In the genomic region with DNA sequence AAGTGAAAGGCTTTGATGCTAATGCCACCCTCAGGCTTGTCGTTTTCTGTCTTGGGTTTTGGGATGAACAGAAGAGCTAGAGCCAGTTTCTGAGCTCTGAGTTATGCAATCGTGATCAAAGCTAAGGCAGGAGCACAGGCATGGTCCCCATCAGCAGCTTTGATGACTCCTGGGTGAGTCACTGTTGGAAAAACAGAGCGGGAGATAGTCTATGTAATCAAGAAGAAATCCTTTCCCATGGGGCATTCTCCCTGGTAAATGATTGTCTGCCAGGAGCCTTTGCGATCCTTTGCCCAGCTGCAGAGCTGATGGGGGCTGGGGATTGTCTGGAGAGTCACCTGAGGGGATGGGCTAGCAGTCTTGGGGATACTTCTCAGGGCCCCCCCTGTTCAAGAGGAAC, we compare ENCODE assay signal across 10 mouse cellular contexts. TPM values are rescaled to one million over a fixed set of nuclear protein-coding genes. Genes with fewer than 3 reads are reported as not detected.
DNase-seq lines count a peak whose midpoint lies in the region; ATAC-seq and TF ChIP-seq lines count a peak whose summit lies in the region.
"Had no signal": no experiment of that assay in that cellular context is flagged by ENCODE, and none has a peak within 500 bp of the region (broad histone marks: within the 10 kb centered on the region; RNA-seq: fewer than 3 reads in every experiment).

No protein-coding gene starts in this region.

- H3K9ac ChIP-seq in kidney, postnatal 0 days (ENCODE audit: low read depth, low read length), result no peak overlapping the region
- no peak overlapping the region for H3K9ac ChIP-seq in forebrain, embryonic 13.5 days

- no peaks in the 10 kb centered on the region for H3K9me3 ChIP-seq in kidney, postnatal 0 days (replicated peaks; ENCODE audit: low read length)
- no peaks in the 10 kb centered on the region for H3K9me3 ChIP-seq in forebrain, embryonic 13.5 days (replicated peaks)

- no peak for DNase-seq in gastrocnemius, adult 2 months
- DNase-seq in gastrocnemius, postnatal 36 days, result no peak
- peak; percentile 80 for DNase-seq in right cerebral cortex, adult 18-20 months
- no peak for DNase-seq in right cerebral cortex, postnatal 25 days
- peak; percentile 27 for DNase-seq in kidney, postnatal 0 days (ENCODE audit: low spot score)
- no peak for DNase-seq in ovary, postnatal 14 days (ENCODE audit: low spot score)
- DNase-seq in thymus, postnatal 4 days, result no peak

- no peaks in the 10 kb centered on the region for H3K36me3 ChIP-seq in kidney, postnatal 0 days (ENCODE audit: insufficient read depth, low read length)
- no peaks in the 10 kb centered on the region for H3K36me3 ChIP-seq in forebrain, embryonic 13.5 days (ENCODE audit: poor library complexity, severe bottlenecking)

- TF ChIP-seq CTCF in gastrocnemius, adult 2 months (IDR thresholded peaks at IDR 0.05), result no peak
- no peak for TF ChIP-seq CTCF in kidney, postnatal 0 days (IDR thresholded peaks at IDR 0.05; ENCODE audit: low read depth)

- H3K4me1 ChIP-seq in kidney, postnatal 0 days (replicated peaks; ENCODE audit: insufficient read depth, low read length), result peaks cover 12% of the 10 kb centered on the region
- H3K4me1 ChIP-seq in forebrain, embryonic 13.5 days, result no peaks in the 10 kb centered on the region

- peak overlapping the region; percentile 81 for H3K27ac ChIP-seq in gastrocnemius, adult 2 months
- H3K27ac ChIP-seq in kidney, postnatal 0 days, result no peak overlapping the region
- H3K27ac ChIP-seq in forebrain, embryonic 13.5 days, result no peak overlapping the region

- intact Hi-C loops in gastrocnemius, adult 2 months (cut with DNase I), result no loop called here
- intact Hi-C loops in gastrocnemius, postnatal 36 days (cut with DNase I), result no loop called here

- no peak overlapping the region for H3K4me3 ChIP-seq in gastrocnemius, adult 2 months
- no peak overlapping the region for H3K4me3 ChIP-seq in kidney, postnatal 0 days (replicated peaks; ENCODE audit: low read depth, low read length)
- no peak overlapping the region for H3K4me3 ChIP-seq in forebrain, embryonic 13.5 days

- H3K27me3 ChIP-seq in kidney, postnatal 0 days (ENCODE audit: insufficient read depth, low read length), result no peaks in the 10 kb centered on the region
- no peaks in the 10 kb centered on the region for H3K27me3 ChIP-seq in forebrain, embryonic 13.5 days

- no peak for ATAC-seq in kidney, postnatal 0 days (replicated peaks; ENCODE audit: low FRiP score, low read depth)
- no peak for ATAC-seq in forebrain, embryonic 13.5 days
- ATAC-seq: midbrain, embryonic 16.5 days had no signal

- H3K4me2 ChIP-seq in kidney, postnatal 0 days (ENCODE audit: low read length), result no peak overlapping the region
- no peak overlapping the region for H3K4me2 ChIP-seq in forebrain, embryonic 13.5 days
- H3K4me2 ChIP-seq: heart, embryonic 11.5 days had no signal

- WGBS in kidney, postnatal 0 days, result 35% methylated on average over 4 of the region's 4 CpGs
- WGBS in forebrain, embryonic 13.5 days, result 82% methylated on average over 4 of the region's 4 CpGs

RNA-seq across cellular contexts. Expression of gene Mical2, which starts 23.5 kb away (rescaled TPM):
- total RNA-seq in gastrocnemius, adult 2 months (2021), result 100 to 1,000 TPM; 124 to 136 TPM
- total RNA-seq in gastrocnemius, postnatal 36 days (2021), result 100 to 1,000 TPM; 194 to 214 TPM
- 5.1 and 5.7 TPM in 2 replicates for polyA plus RNA-seq in kidney, postnatal 0 days (2015; fragmentation: Nextera tagmentation; extraction: Ambion mirVana)
- polyA plus RNA-seq in forebrain, embryonic 13.5 days (2015; fragmentation: Nextera tagmentation; extraction: Ambion mirVana), result 1.1 and 2.9 TPM in 2 replicates

RNA-seq across cellular contexts. Expression of gene Dkk3, which starts 43.3 kb away (rescaled TPM):
- total RNA-seq in gastrocnemius, adult 2 months (2021), result 1 to 10 TPM; 2.1 to 2.4 TPM
- 1 to 10 TPM; 1.6 to 2.5 TPM for total RNA-seq in gastrocnemius, postnatal 36 days (2021)
- 23.8 and 26.5 TPM in 2 replicates for polyA plus RNA-seq in kidney, postnatal 0 days (2015; fragmentation: Nextera tagmentation; extraction: Ambion mirVana)
- polyA plus RNA-seq in forebrain, embryonic 13.5 days (2015; fragmentation: Nextera tagmentation; extraction: Ambion mirVana), result 16.0 and 27.5 TPM in 2 replicates

Comparison
In these comparisons a context has a peak if more than half of its experiments do, and no peak if none do; other contexts are left out.
1. DNase-seq: peak in right cerebral cortex, adult 18-20 months (single experiment) and kidney, postnatal 0 days (single experiment); none in gastrocnemius, adult 2 months (single experiment), gastrocnemius, postnatal 36 days (0 of 2), right cerebral cortex, postnatal 25 days (single experiment), ovary, postnatal 14 days (single experiment) and thymus, postnatal 4 days (single experiment).